Mouse (Mus musculus) testis, adult 2 months (tissue): ENCODE results near the gene Slc24a4.

Source experiments
- CTCF ChIP-seq: fragments of 200-500 bp; IDR thresholded peaks from 2 replicates; pipeline ENCODE4 v1.5.1; 2012; ENCODE audit warnings: low read depth, mild to moderate bottlenecking, inconsistent platforms, low read length, moderate library complexity; ENCODE audit not compliant: control insufficient read depth, insufficient read depth, insufficient replicate concordance
- POLR2A ChIP-seq: fragments of 200-500 bp; IDR thresholded peaks from 2 replicates; pipeline ENCODE4 v1.6.1; 2012; ENCODE audit warnings: low read depth, mild to moderate bottlenecking, inconsistent platforms, low read length, moderate library complexity; ENCODE audit not compliant: control insufficient read depth

DNA sequence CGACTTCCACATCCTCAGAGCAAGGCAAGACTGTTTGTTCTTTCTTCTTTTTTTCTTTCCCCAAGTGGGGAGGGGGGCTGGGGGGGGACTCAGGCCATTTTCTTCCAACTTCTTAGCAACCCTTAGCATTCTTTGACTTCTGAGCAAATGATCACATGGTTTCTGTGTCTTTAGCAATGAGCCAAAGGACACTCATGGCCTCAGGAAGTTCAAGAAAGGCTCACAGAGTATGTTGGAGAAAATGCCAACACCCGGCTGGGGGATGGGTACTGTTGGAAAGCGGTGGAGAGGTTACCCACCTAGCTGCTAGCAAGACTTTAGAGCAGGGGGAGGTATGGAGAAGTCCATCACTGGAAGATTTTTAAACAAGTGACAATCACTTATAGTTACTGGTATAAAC lies 15.1 kb upstream of the Slc24a4 start:
- no peak for TF ChIP-seq CTCF
- TF ChIP-seq POLR2A = no peak
